Mouse (Mus musculus): ENCODE results near the gene Ms4a18. TPM values are rescaled to one million over a fixed set of nuclear protein-coding genes. Genes with fewer than 3 reads are reported as not detected.

The Ms4a18 gene
- polyA plus RNA-seq, 1 experiment = not detected

Other genes starting within 250 kb of the Ms4a18 start
- gene Cd6, start 188.0 kb downstream of the Ms4a18 start, polyA plus RNA-seq (2012; rRNA removed) = 1.5 and 3.8 TPM in 2 replicates
- gene Slc15a3, start 178.3 kb downstream of the Ms4a18 start, polyA plus RNA-seq (2012; rRNA removed) = 1.7 and 2.2 TPM in 2 replicates
- 132 and 133 TPM in 2 replicates for gene Tmem132a, start 148.1 kb downstream of the Ms4a18 start, polyA plus RNA-seq (2012; rRNA removed)
- gene Tmem109, start 136.0 kb downstream of the Ms4a18 start, polyA plus RNA-seq (2012; rRNA removed) = 49.2 and 50.2 TPM in 2 replicates
- 187 and 207 TPM in 2 replicates for gene Prpf19, start 122.8 kb downstream of the Ms4a18 start, polyA plus RNA-seq (2012; rRNA removed)
- gene Zp1, start 97.4 kb downstream of the Ms4a18 start, polyA plus RNA-seq (2012; rRNA removed) = 0.06 TPM in 1 of 2 replicates, not detected in the other
- 0.08 and 0.22 TPM in 2 replicates for gene Ptgdr2, start 80.9 kb downstream of the Ms4a18 start, polyA plus RNA-seq (2012; rRNA removed)
- gene Ccdc86, start 68.8 kb downstream of the Ms4a18 start, polyA plus RNA-seq (2012; rRNA removed) = 5.1 and 5.5 TPM in 2 replicates
- gene Ms4a10, start 43.4 kb downstream of the Ms4a18 start, polyA plus RNA-seq (2012; rRNA removed) = not detected in 2 replicates
- 81.7 and 91.9 TPM in 2 replicates for gene Ms4a15, start 24.8 kb downstream of the Ms4a18 start, polyA plus RNA-seq (2012; rRNA removed)
- gene Ms4a8a, start 63.1 kb upstream of the Ms4a18 start, polyA plus RNA-seq (2012; rRNA removed) = not detected in 2 replicates
- gene 1700017D01Rik, start 112.8 kb upstream of the Ms4a18 start, polyA plus RNA-seq (2012; rRNA removed) = not detected in 2 replicates
- not detected in 2 replicates for gene 1700025F22Rik, start 147.3 kb upstream of the Ms4a18 start, polyA plus RNA-seq (2012; rRNA removed)
- not detected in 2 replicates for gene Ms4a13, start 178.7 kb upstream of the Ms4a18 start, polyA plus RNA-seq (2012; rRNA removed)
- gene Ms4a12, start 214.4 kb upstream of the Ms4a18 start, polyA plus RNA-seq (2012; rRNA removed) = not detected in 2 replicates
- 0.06 and 0.11 TPM in 2 replicates for gene Ms4a1, start 248.2 kb upstream of the Ms4a18 start, polyA plus RNA-seq (2012; rRNA removed)

Data from frontal cortex, adult 2 months (tissue).